Mouse (Mus musculus): ENCODE data around the gene Slc29a1.
A peak's percentile ranks its signal among the peaks of the same experiment; 100 is the strongest.

GRCm38 (mm10) chr17:45606992-45607879 is 7.8 kb upstream of the Slc29a1 start:
- TF ChIP-seq CTCF (IDR thresholded peaks at IDR 0.05; ENCODE audit: low read depth, low read length) (no peak), EP300 (IDR thresholded peaks at IDR 0.05; ENCODE audit: insufficient read depth, low read depth, low read length) (peak; percentile 95)

Data from ES-Bruce4 (cell line).